Mouse (Mus musculus): ENCODE results near the gene Il11ra1.

DNA sequence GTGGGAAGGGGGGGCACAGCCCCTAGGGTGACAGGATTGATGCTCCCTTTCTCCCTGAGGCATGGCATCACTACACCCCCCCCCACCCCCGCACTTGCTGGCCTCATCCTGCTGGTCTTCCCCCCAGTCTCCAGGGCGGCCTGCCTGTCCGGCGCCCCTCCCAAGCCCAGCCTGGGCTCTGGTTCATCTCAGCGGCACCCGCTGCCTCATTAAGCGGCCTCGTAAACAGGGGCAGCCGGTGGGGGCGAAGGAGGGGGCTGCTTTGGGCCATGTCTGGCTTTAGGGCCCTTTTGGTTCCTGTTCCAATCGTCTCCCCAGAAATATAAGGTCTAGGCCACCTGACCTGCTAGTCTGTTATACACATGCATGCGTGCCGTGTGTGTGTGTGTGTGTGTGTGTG lies 40.2 kb upstream of the Il11ra1 start:
- no peak for TF ChIP-seq CTCF (IDR thresholded peaks at IDR 0.05; ENCODE audit: borderline replicate concordance, extremely low read depth, insufficient read depth, insufficient read length)
- no peak for TF ChIP-seq POLR2A (IDR thresholded peaks at IDR 0.05; ENCODE audit: borderline replicate concordance, extremely low read depth, insufficient read depth, insufficient read length, poor library complexity, severe bottlenecking)

Measured in brain, embryonic 14.5 days (tissue).